Mouse (Mus musculus) E14TG2a.4 (cell line): ENCODE measurements around the gene Cenpo.

Experiments
- CTCF ChIP-seq: conservative IDR thresholded peaks from 2 replicates; pipeline ENCODE4 v1.5.1; 2014; ENCODE audit warnings: low read length
- NANOG ChIP-seq: IDR thresholded peaks from 2 replicates; pipeline ENCODE4 v1.6.1; 2014; ENCODE audit warnings: borderline replicate concordance, low read length, mixed read lengths
- POU5F1 ChIP-seq: IDR thresholded peaks from 2 replicates; pipeline ENCODE4 v1.6.1; 2014; ENCODE audit warnings: low read length, borderline replicate concordance

GRCm38 (mm10) chr12:4192514-4192913 is 41.6 kb downstream of the Cenpo start:
- TF ChIP-seq CTCF (no peak), NANOG (no peak), POU5F1 (no peak)
